Mouse (Mus musculus): ENCODE data around the gene Inpp4b. TPM values are rescaled to one million over a fixed set of nuclear protein-coding genes. Genes with fewer than 3 reads are reported as not detected.

The Inpp4b gene
- 5.0 and 6.3 TPM in 2 replicates for polyA plus RNA-seq (2015; fragmentation: Nextera tagmentation; extraction: Ambion mirVana)

- Histone ChIP-seq H3K36me3 (no peaks in the 10 kb centered on the region), H3K9me3 (no peaks in the 10 kb centered on the region), H3K4me3 (replicated peaks) (peak within 1 kb of the TSS; percentile 66), H3K9ac (replicated peaks) (peak within 1 kb of the TSS; percentile 74), H3K4me2 (replicated peaks) (peak within 1 kb of the TSS; percentile 94), H3K27me3 (peaks cover 8% of the 10 kb centered on the region), H3K4me1 (replicated peaks) (peaks cover 11% of the 10 kb centered on the region), H3K27ac (no peak within 1 kb of the TSS; the same call in 1 of the 2 replicates)
- peak; percentile 86 for ATAC-seq
- under 1% methylated on average over 46 of the region's 46 CpGs for WGBS
Measured at GRCm38 (mm10) chr8:81342236-81342998, at the start of gene Inpp4b. Inpp4b (plus strand) TSS chr8:81342556.

DNA sequence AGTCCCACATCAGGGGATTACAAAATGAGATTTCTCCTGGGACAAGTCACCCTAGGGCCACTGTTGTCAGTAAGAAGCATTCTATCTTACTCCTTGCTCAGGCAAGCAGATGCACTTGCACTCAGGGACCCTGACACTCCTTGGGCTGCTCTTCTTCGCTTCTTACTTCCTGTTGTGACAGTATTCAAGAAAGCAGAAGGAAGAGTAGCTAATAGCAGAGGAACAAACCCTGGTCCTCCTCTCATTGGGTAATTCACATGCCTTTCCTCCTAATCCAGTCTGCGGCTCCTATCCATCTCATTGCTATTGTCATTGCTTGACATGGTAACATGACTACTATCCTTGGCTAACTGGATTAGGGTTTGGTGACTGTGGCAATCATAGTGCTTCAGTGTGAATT, 7.1 kb upstream of the Inpp4b start:
- H3K9ac ChIP-seq (replicated peaks) = no peak overlapping the region
- 83% methylated on average over 2 of the region's 2 CpGs for WGBS
- no peaks in the 10 kb centered on the region for H3K9me3 ChIP-seq
- no peak overlapping the region for H3K27ac ChIP-seq
- no peak for ATAC-seq
- H3K4me3 ChIP-seq (replicated peaks) = no peak overlapping the region
- no peak overlapping the region for H3K4me2 ChIP-seq (replicated peaks)
- H3K27me3 ChIP-seq = no peaks in the 10 kb centered on the region
- no peaks in the 10 kb centered on the region for H3K4me1 ChIP-seq (replicated peaks)
- H3K36me3 ChIP-seq = no peaks in the 10 kb centered on the region

DNA sequence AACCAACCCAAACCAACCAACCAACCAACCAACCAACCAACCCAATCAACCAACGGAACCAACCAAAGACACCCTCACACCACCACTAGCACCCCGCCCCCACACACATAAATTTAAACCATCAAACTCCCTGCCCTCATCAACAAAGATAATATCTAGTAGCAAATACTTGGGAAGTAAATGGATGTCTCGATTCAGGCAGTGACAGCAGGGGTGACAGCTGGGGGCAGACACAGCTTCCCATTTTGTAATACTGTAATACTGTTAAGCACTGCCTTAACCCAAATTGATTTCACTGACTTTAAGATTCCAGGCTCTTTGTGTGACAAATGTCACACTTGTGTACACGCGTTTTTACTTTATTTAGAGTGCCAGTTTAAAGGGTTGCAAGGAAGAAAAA, 1.2 kb upstream of the Inpp4b start:
- Histone ChIP-seq H3K4me3 (replicated peaks) (peak overlapping the region; percentile 66), H3K4me1 (replicated peaks) (peaks cover 11% of the 10 kb centered on the region), H3K27me3 (peaks cover 8% of the 10 kb centered on the region), H3K4me2 (replicated peaks) (peak overlapping the region; percentile 94), H3K9me3 (no peaks in the 10 kb centered on the region), H3K27ac (no peak overlapping the region), H3K36me3 (no peaks in the 10 kb centered on the region), H3K9ac (replicated peaks) (peak overlapping the region; percentile 74; the same call in 1 of the 2 replicates)
- WGBS = 49% methylated on average over 5 of the region's 5 CpGs
- ATAC-seq = peak; percentile 2

GRCm38 (mm10) chr8:81341591-81342235, 643 bp upstream of the Inpp4b start:
- peaks cover 8% of the 10 kb centered on the region for H3K27me3 ChIP-seq
- WGBS = 2% methylated on average over 21 of the region's 23 CpGs
- H3K4me2 ChIP-seq (replicated peaks) = peak overlapping the region; percentile 94
- no peak overlapping the region for H3K27ac ChIP-seq
- peaks cover 11% of the 10 kb centered on the region for H3K4me1 ChIP-seq (replicated peaks)
- H3K9me3 ChIP-seq = no peaks in the 10 kb centered on the region
- peak overlapping the region; percentile 74 for H3K9ac ChIP-seq (replicated peaks)
- peak overlapping the region; percentile 66 for H3K4me3 ChIP-seq (replicated peaks)
- no peaks in the 10 kb centered on the region for H3K36me3 ChIP-seq
- peak; percentile 88 for ATAC-seq

GRCm38 (mm10) chr8:81342999-81343302, 595 bp downstream of the Inpp4b start:
- Histone ChIP-seq H3K4me2 (replicated peaks) (peak overlapping the region; percentile 94), H3K9me3 (no peaks in the 10 kb centered on the region), H3K9ac (replicated peaks) (peak overlapping the region; percentile 74), H3K4me3 (replicated peaks) (peak overlapping the region; percentile 66), H3K4me1 (replicated peaks) (peaks cover 11% of the 10 kb centered on the region), H3K27me3 (peaks cover 8% of the 10 kb centered on the region), H3K36me3 (no peaks in the 10 kb centered on the region), H3K27ac (no peak overlapping the region)
- 19% methylated on average over 3 of the region's 3 CpGs for WGBS
- no peak; the same call in 1 of the 2 replicates for ATAC-seq

- peaks cover 8% of the 10 kb centered on the region for H3K27me3 ChIP-seq
- no peak overlapping the region for H3K9ac ChIP-seq (replicated peaks)
- ATAC-seq = no peak
- H3K9me3 ChIP-seq = no peaks in the 10 kb centered on the region
- 89% methylated on average over 2 of the region's 2 CpGs for WGBS
- H3K36me3 ChIP-seq = no peaks in the 10 kb centered on the region
- no peak overlapping the region for H3K4me2 ChIP-seq (replicated peaks)
- H3K4me3 ChIP-seq (replicated peaks) = no peak overlapping the region
- no peak overlapping the region for H3K27ac ChIP-seq
- H3K4me1 ChIP-seq (replicated peaks) = peaks cover 11% of the 10 kb centered on the region
Measured at GRCm38 (mm10) chr8:81345170-81345697, 2.9 kb downstream of the Inpp4b start.

DNA sequence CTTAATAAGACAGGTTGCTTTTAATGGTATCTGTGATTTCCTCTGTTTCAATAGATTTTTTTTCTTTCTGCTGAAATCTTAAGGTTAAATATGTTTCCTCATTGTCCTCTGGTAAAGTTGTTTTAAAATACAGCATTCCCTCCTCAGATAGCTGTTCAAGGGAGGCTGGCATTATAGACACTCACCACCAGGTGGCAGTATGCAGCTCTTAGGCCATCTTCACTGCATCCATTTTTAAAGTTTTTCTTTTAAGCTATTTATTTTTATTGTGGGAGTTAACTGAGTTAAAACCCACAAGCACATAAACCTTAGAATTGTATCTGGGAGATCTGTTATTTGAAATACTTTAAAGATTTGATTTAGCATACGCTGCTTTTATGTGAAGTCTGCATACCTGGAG, 7.1 kb downstream of the Inpp4b start:
- ATAC-seq = 0 out of 2 replicates have a peak, but pooled peaks have one; percentile 20
- H3K9ac ChIP-seq (replicated peaks) = no peak overlapping the region
- H3K4me2 ChIP-seq (replicated peaks) = no peak overlapping the region
- H3K4me1 ChIP-seq (replicated peaks) = no peaks in the 10 kb centered on the region
- no peak overlapping the region for H3K4me3 ChIP-seq (replicated peaks)
- H3K36me3 ChIP-seq = no peaks in the 10 kb centered on the region
- H3K27ac ChIP-seq = no peak overlapping the region
- no peaks in the 10 kb centered on the region for H3K27me3 ChIP-seq
- 90% methylated on average over 1 of the region's 1 CpGs for WGBS
- H3K9me3 ChIP-seq = no peaks in the 10 kb centered on the region

GRCm38 (mm10) chr8:81353460-81353859, 11.1 kb downstream of the Inpp4b start:
- H3K27ac ChIP-seq = no peak overlapping the region
- WGBS = 90% methylated on average over 5 of the region's 5 CpGs
- H3K36me3 ChIP-seq = no peaks in the 10 kb centered on the region
- H3K4me2 ChIP-seq (replicated peaks) = no peak overlapping the region
- no peak overlapping the region for H3K9ac ChIP-seq (replicated peaks)
- no peaks in the 10 kb centered on the region for H3K4me1 ChIP-seq (replicated peaks)
- no peak for ATAC-seq
- H3K4me3 ChIP-seq (replicated peaks) = no peak overlapping the region
- no peaks in the 10 kb centered on the region for H3K9me3 ChIP-seq
- H3K27me3 ChIP-seq = no peaks in the 10 kb centered on the region

DNA sequence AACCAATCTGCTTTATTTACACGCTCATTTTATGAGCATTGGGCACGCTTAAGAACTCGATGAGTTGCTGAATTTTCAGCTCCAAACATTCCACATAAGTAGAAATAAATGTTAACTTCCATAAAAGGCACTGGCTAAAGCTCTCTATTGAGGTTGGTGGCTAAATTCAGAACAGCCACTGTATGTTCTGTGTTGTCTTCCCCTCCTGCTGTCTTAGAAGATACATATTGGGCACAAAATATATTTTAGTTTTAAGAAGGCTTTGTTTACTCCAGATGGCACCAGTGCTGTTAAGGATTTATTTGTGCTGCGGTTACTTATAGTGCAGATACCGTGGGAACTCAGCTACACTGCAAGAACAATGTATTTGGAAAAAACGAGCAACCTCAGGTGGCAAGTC, 15.8 kb downstream of the Inpp4b start:
- Histone ChIP-seq H3K4me2 (replicated peaks) (no peak overlapping the region), H3K4me1 (replicated peaks) (no peaks in the 10 kb centered on the region), H3K4me3 (replicated peaks) (no peak overlapping the region), H3K9ac (replicated peaks) (no peak overlapping the region), H3K36me3 (no peaks in the 10 kb centered on the region), H3K9me3 (no peaks in the 10 kb centered on the region), H3K27me3 (no peaks in the 10 kb centered on the region), H3K27ac (no peak overlapping the region)
- WGBS = 85% methylated on average over 6 of the region's 6 CpGs
- ATAC-seq = no peak

GRCm38 (mm10) chr8:81360518-81360917, 18.2 kb downstream of the Inpp4b start:
- H3K4me1 ChIP-seq (replicated peaks) = no peaks in the 10 kb centered on the region
- H3K9ac ChIP-seq (replicated peaks) = no peak overlapping the region
- no peak overlapping the region for H3K4me3 ChIP-seq (replicated peaks)
- WGBS = 68% methylated on average over 2 of the region's 2 CpGs
- H3K9me3 ChIP-seq = no peaks in the 10 kb centered on the region
- no peaks in the 10 kb centered on the region for H3K36me3 ChIP-seq
- ATAC-seq = no peak
- H3K27me3 ChIP-seq = no peaks in the 10 kb centered on the region
- H3K27ac ChIP-seq = no peak overlapping the region
- no peak overlapping the region for H3K4me2 ChIP-seq (replicated peaks)

DNA sequence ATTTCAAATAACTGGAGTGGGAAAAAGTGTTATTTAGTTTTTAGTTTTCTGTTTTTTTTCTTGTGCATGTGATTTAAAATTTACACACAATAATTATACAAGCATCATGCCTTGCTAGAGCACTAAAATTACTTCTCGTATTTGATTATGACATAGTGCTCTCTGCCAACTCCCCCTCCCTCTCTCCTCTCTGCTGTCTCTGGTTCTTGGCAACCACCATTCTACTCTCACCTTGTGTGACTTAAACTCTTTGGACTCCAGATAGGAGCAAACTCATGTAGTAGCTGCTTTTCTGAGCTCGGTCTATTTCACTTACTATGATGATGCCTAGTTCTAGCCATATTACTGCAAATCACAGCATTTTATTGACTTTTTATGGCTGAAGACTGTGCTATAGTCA, 18.8 kb downstream of the Inpp4b start:
- ATAC-seq = no peak
- no peaks in the 10 kb centered on the region for H3K9me3 ChIP-seq
- H3K36me3 ChIP-seq = no peaks in the 10 kb centered on the region
- H3K27ac ChIP-seq = no peak overlapping the region
- no peaks in the 10 kb centered on the region for H3K4me1 ChIP-seq (replicated peaks)
- no peaks in the 10 kb centered on the region for H3K27me3 ChIP-seq
- no peak overlapping the region for H3K4me2 ChIP-seq (replicated peaks)
- 92% methylated on average over 2 of the region's 2 CpGs for WGBS
- no peak overlapping the region for H3K9ac ChIP-seq (replicated peaks)
- H3K4me3 ChIP-seq (replicated peaks) = no peak overlapping the region

GRCm38 (mm10) chr8:81370607-81371006, 28.3 kb downstream of the Inpp4b start:
- ATAC-seq = no peak
- H3K9ac ChIP-seq (replicated peaks) = no peak overlapping the region
- no peaks in the 10 kb centered on the region for H3K36me3 ChIP-seq
- no peak overlapping the region for H3K27ac ChIP-seq
- H3K27me3 ChIP-seq = no peaks in the 10 kb centered on the region
- 63% methylated on average over 5 of the region's 5 CpGs for WGBS
- no peaks in the 10 kb centered on the region for H3K9me3 ChIP-seq
- no peak overlapping the region for H3K4me2 ChIP-seq (replicated peaks)
- H3K4me1 ChIP-seq (replicated peaks) = no peaks in the 10 kb centered on the region
- no peak overlapping the region for H3K4me3 ChIP-seq (replicated peaks)
